Mouse (Mus musculus) CH12.LX (cell line): ENCODE data around the gene Mad1l1.

Experiments used
- CTCF ChIP-seq, 2 experiments: IDR thresholded peaks in 1 of 2; conservative IDR thresholded peaks in 1 of 2; 2 replicates each; pipeline ENCODE4 v1.5.1; 2011 to 2012; ENCODE audit warnings: low read depth in 2 of 2, low read length in 2 of 2, improper control_type of control experiment in 1 of 2, inconsistent platforms in 1 of 2, mild to moderate bottlenecking in 1 of 2, moderate library complexity in 1 of 2
- EP300 ChIP-seq: IDR thresholded peaks from 2 replicates; pipeline ENCODE4 v1.6.1; 2011; ENCODE audit warnings: low read length, improper control_type of control experiment
- GABPA ChIP-seq: IDR thresholded peaks from 2 replicates; pipeline ENCODE4 v1.6.1; 2012; ENCODE audit warnings: low read depth, low read length, improper control_type of control experiment, inconsistent platforms; ENCODE audit not compliant: insufficient replicate concordance
- MEF2A ChIP-seq: IDR thresholded peaks from 2 replicates; pipeline ENCODE4 v1.6.1; 2014; ENCODE audit warnings: low read depth, mild to moderate bottlenecking, inconsistent platforms, low read length, improper control_type of control experiment, borderline replicate concordance
- POLR2AphosphoS2 ChIP-seq: IDR thresholded peaks from 2 replicates; pipeline ENCODE4 v1.6.1; 2011; ENCODE audit warnings: low read depth, low read length, improper control_type of control experiment
- RAD21 ChIP-seq: IDR thresholded peaks from 2 replicates; pipeline ENCODE4 v1.6.1; 2011; ENCODE audit warnings: low read depth, mild to moderate bottlenecking, low read length, improper control_type of control experiment, moderate library complexity
- SMC3 ChIP-seq: IDR thresholded peaks from 2 replicates; pipeline ENCODE4 v1.6.1; 2011; ENCODE audit warnings: low read depth, low read length, improper control_type of control experiment
- TCF12 ChIP-seq: IDR thresholded peaks from 2 replicates; pipeline ENCODE4 v1.6.1; 2014; ENCODE audit warnings: low read depth, mild to moderate bottlenecking, inconsistent platforms, low read length, improper control_type of control experiment
- ZNF384 ChIP-seq: IDR thresholded peaks from 2 replicates; pipeline ENCODE4 v1.6.1; 2012; ENCODE audit warnings: low read depth, low read length, improper control_type of control experiment, inconsistent platforms

DNA sequence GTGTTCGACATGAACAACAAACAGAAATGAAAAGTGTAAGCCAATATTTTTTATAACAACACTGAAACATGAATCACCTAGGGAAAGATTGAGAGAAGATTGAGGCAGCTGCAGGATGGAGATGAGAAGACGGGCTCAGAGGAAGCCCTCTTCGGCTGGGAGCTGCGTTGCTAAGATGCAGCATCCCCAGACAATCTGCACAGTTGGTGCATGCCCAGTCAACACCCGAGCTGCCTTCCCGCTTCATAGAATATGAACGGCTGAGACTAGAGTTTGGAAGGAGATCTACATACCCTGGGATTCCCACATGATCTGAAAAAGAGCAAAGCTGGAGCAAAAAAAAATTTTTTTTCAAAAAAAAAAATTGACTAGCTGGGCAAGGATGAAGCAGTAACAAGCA lies 302.6 kb downstream of the Mad1l1 start:
- TF ChIP-seq CTCF (conservative IDR thresholded peaks at IDR 0.05 in 1 of 2, IDR thresholded peaks at IDR 0.05 in 1 of 2; ENCODE audit: low read depth in 2 of 2, low read length in 2 of 2) (no peak), TCF12 (no peak), RAD21 (no peak), GABPA (no peak), POLR2AphosphoS2 (no peak), SMC3 (no peak), ZNF384 (no peak), EP300 (no peak), MEF2A (no peak)
